Mouse (Mus musculus): ENCODE results near the gene Gh. TPM values are rescaled to one million over a fixed set of nuclear protein-coding genes. Genes with fewer than 3 reads are reported as not detected.

The Gh gene
- total RNA-seq, 2 experiments from 2014 or later = not detected

DNA sequence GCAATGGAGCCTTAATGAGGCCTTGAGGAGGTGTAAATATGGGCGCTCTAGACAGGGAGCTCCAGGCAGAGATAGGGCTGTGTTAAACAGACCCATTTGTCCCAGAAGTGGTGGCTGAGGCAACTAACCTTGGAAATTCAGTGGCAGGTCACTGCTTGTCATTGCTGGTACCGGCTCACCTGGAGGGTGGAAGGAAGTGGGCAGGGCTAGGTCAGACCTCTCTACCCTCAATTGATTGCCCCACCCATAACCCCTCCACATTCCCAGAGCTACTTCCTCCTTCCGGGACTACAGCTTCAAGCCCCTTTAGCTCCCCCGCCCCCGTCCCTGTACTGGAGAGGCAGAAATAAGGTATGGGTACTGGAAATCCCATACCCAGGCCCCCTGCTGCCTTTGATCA lies 11.9 kb upstream of the Gh start:
- ATAC-seq (replicated peaks; ENCODE audit: poor library complexity, severe bottlenecking) = peak; percentile 71

DNA sequence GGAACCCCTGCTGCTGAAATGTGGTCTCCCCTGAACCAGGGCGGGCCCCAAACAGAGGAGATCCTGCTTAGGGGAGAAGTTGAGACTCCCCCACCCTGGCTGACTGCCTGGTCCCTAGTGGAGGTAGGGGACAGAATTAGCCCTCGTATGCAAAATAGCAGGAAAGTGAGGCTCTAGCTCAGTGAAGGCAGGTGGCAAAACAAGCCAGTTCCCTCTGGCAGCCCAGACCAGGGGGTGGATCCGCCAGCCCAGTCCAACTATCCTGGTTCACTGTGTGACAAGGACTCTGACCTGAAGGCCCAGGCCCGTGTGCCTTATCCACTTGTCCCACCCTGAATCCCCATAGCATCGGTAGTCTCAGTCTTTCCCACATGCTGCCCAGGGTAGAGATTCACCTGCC lies 8.5 kb upstream of the Gh start:
- ATAC-seq (replicated peaks; ENCODE audit: poor library complexity, severe bottlenecking) = no peak

DNA sequence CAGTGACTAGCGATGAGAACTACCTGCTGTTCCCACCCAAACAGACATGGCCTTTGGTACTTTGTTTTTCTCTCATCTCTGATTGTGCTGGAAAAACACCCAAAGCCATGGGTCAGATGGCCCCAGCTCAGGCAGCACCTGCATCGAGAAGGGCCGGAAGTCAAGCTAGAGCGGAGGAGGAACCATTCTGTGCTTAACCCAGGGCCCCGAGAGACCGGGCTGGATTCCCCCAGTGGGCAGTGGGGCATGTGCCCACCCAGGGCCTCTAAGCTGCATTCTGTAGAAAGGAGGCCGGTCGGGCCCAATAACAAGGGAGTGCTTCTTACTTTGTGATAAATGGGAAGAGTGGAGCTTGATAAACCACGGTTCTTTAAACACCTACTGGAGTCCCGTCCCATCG lies 6.5 kb upstream of the Gh start:
- ATAC-seq (replicated peaks; ENCODE audit: poor library complexity, severe bottlenecking) = no peak

DNA sequence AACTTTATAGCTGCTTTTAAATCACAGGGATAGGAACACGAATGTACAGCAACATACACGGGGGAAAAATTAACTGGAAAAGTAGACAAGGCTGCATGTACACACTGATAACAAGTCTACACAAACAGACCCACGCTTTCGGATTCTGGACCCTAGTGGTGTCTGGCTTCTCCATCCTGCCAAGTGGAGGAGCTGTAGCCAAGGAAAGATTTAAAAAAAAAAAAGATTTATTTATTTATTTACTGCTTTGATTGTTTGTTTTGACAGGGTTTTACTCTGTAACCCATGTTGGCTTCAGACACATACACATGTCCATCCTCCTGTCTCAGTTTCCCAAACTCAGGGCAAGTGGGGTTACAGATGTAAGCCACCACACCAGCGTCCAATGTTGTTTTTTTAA lies 5.8 kb upstream of the Gh start:
- no peak for ATAC-seq (replicated peaks; ENCODE audit: poor library complexity, severe bottlenecking)

DNA sequence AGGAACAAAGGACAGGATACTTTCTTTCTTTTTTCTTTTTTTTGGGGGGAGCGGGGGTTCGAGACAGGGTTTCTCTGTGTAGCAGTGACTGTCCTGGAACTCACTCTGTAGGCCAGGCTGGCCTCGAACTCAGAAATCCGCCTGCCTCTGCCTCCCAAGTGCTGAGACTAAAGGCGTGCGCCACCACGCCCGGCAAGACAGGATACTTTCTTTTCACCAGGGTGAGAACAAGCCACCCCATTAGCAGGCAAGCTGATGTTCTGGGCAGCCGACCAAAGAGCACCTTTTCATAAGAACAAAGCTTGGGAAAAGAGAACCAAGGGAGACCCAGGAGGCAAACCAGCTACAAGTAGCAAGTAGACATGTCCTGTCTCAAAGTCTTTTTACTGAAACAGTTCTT lies 5.1 kb upstream of the Gh start:
- no peak for ATAC-seq (replicated peaks; ENCODE audit: poor library complexity, severe bottlenecking)

DNA sequence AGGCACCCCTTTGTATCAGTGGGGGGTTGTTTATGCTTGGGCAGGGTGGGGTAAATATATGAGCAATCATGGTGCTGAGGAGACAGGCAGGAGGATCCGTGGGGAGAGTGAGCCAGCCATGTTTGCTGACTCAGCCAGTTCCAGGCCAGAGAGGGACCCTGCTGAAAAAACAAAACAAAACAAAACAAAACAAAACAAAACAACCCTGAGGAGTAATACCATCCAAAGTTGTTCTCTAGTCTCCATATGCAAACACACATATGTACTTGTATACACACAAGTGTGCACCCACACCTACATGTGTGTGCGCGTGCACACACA lies 4.4 kb upstream of the Gh start:
- no peak for ATAC-seq (replicated peaks; ENCODE audit: poor library complexity, severe bottlenecking)

DNA sequence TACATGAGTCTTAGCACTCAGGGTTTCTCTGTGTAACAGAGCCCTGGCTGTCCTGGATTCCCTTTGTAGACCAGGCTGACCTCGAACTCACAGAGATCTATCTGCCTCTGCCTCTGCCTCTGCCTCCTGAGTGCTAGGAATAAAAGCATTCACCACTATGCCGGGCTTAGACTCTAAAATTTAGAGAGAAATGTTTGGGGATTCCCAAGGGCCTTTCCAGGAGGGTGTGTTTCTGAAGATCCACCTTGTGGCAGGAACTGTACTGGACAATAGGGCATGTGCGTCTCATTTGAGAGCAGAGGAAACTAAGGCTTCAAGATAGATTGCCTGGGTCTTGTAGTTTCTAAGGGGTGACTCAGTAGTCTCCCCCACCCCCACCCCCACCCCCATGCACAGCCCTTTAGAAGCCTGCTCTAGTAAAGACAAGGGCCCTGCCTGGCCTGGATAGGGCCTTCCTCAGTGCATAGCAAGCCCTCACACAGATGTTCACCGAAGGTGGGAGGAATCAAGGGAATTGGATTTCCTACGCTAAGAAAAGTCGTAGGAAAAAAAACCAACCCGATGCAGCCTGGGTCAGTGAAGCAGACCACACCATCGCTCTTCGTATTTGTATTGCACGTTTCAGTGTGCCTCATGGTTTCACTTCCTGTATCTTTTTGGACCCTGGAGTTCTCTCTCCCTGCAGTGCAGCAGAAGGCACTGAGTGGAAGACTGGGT lies 3.8 kb upstream of the Gh start:
- ATAC-seq (replicated peaks; ENCODE audit: poor library complexity, severe bottlenecking) = peak; percentile 93

DNA sequence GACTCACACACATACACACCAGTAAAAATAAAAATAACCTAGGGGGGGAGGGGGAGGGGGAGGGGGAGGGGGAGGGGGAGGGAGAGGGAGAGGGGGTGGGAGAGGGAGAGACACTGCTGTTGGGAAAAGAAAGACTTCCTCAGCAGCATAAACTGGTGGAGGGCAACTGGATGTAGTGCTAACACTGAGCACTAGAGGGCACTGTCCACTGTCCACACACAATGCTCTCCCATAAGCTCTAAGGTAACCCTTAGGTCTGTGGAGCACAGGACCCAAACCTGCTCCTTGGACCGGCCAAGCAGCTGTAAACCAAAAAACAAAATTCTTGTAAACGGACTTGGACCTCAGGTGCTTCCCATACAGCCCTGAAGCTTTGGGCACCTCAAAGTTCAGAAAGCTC lies 969 bp upstream of the Gh start:
- peak; percentile 85 for ATAC-seq (replicated peaks; ENCODE audit: poor library complexity, severe bottlenecking)

DNA sequence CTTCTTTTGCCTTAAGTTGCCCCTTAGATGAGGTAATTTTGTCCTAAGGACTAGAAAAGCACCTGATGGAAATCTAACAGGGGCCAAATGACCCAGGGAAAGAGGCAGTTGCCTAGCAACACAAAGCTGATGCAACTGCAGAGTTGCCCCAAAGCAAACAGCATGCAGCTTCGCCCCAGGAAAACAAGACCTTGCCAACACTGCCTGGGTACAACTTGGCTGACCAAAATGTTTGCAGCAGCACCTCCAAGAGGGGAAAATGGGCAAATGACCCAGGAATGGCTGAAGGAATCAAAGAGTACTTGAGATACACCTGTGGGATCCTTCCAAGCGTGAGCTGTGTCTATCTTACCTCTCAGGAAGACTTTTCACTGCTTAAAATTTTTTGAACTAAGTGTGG lies 9.8 kb downstream of the Gh start:
- ATAC-seq (replicated peaks; ENCODE audit: poor library complexity, severe bottlenecking) = no peak

DNA sequence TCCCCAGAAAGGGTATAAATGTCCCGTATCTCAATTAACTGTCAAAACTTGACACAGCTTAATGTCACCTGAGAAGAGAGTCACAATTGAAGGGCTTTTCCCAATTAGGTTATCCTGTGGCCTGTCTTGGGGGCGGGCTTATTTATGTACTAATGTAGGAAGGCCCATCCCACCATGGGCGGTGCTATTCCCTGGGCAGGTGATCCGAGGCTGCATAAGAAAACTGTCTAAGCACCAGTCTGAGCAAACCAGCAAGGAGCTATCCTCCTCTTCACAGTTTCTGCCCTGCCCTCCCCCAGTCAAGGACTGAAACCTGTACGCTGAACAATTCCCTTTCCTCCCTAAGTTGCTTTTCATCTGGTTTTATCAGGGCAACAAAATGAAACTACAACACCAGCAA lies 11.3 kb downstream of the Gh start:
- ATAC-seq (replicated peaks; ENCODE audit: poor library complexity, severe bottlenecking) = no peak

DNA sequence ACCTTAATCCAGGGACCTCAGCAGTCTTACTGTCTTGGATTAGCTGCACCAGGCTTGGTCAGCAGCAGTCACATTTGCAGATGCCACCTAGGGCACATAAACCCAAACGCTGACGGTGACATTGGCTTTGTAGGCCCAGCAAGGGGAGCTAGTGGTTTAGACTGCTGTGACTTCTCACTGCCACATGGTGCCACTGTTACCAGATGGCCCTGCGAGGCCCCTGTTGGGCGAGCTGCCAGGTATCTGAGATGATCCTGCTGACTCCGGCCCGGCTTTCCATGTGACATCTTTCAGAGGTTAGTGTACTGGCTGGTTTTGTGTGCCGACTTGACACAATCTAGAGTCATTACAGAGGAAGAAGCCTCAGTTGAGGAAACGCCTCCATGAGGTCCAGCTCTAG lies 12.3 kb downstream of the Gh start:
- no peak; the same call in 1 of the 2 replicates for ATAC-seq (replicated peaks; ENCODE audit: poor library complexity, severe bottlenecking)

DNA sequence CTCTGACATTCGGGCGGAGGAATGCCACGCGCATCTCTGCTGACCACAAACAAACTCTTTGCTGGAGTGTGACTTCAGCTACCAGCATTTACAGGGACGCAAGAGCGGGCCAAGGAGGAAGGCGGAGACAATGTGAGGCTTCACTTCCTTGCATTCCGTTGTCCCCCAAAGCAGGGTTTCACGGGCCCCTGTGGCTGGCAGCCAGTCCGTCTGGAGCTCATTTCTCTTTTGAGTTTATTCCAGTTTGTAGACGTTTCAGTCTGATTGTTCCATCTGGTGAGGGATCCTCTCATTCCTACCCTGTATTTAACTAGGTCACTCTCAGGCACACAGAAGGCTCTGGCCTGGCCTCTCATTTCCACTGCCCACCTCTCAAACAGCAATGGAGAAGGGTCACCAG lies 14.7 kb downstream of the Gh start:
- ATAC-seq (replicated peaks; ENCODE audit: poor library complexity, severe bottlenecking) = no peak

DNA sequence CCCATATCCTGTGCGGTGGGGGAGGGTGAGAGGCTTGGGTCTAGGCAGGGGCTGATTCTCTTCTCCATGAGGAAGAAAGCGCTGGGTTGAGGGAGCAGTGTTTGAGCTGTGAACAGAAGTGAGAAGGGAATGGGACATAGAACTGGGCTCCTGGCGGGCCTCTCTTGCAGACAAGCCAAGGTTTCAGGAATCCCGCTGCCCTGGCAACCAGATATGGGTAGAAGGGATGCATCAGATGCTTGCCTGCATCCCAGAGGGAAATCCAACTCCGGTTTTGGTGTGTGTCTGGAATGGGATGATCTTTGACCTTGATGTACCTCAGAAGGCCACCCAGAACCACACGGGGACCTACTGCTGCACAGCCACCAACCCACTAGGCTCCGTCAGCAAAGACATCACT lies 15.5 kb downstream of the Gh start:
- ATAC-seq (replicated peaks; ENCODE audit: poor library complexity, severe bottlenecking) = no peak

DNA sequence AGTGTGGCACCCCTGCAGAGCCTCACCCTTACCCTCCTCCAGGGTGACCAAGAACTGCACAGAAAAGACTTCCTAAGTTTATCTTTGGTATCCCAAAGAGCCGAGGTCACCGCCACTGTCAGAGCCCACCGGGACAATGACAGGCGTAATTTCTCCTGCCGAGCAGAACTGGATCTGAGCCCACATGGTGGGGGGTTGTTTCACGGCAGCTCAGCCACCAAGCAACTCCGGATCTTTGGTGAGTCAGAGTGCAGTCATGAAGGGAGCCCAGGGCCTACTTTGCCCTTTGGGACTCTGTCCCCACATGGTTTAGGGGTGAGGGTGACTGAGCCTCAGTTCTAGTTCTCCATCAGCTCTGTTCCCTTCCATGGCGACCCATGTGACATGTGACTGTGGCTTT lies 17.5 kb downstream of the Gh start:
- ATAC-seq (replicated peaks; ENCODE audit: poor library complexity, severe bottlenecking) = no peak

DNA sequence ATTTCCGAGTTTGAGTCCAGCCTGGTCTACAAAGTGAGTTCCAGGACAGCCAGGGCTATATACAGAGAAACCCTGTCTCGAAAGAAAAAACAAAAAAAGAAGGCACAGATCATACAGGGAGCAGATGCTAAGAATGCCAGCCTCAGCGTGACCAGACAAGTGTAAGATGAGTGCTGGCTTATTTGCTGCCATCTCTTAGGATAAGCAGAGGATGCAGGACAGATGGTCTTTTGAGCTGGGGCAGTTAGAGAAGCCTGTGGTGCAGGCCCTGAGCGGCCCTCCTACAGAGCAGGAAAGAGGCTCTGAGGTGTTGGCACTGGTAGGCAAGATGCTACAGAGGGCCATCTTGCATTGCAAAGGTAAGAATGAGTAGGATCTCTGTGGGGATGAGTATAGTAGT lies 18.3 kb downstream of the Gh start:
- no peak for ATAC-seq (replicated peaks; ENCODE audit: poor library complexity, severe bottlenecking)

DNA sequence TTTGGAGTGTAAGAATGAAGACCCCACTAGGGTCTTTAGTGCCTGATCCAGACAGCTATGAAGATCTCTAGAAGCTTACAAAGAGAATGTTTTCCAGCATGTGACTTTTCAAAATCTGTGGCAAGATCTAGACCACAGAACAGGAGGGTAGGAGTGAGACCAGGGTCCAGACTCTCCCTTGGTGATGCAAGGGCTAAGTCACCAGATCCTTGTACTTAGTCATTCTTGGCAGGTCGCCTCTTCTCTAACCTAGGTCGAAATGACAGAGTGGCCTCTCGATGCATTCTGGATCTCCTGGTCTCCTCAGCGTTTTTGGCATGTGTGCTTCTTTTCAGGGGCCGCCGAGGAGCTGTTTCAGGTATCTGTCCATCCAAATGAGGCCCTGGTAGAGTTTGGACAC lies 19.2 kb downstream of the Gh start:
- peak; percentile 62 for ATAC-seq (replicated peaks; ENCODE audit: poor library complexity, severe bottlenecking)

DNA sequence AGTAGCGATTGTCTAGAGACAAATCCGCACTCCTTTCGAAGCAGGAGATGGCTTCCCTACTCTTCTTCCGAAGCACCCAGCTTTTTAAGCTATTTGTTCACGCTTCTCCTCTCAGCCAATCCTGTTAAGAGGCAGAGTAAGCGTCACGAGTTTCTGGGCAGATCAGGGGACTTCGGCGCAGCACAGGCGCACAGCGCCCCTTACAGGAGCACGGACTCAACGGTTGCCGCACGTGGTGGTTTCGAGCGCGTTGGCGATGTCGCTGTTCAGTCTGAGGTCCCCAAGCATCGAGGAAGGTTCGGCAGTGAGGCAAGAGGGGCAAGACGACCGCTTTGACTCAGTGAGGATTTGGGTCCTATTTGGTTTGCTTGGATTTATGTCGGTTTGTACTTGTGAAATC lies 25.2 kb downstream of the Gh start, which contains the start of gene Tcam1:
Tcam1 (plus strand) TSS at position 219 of the 400 bp plus-strand sequence.
- ATAC-seq (replicated peaks; ENCODE audit: poor library complexity, severe bottlenecking) = peak; percentile 70

DNA sequence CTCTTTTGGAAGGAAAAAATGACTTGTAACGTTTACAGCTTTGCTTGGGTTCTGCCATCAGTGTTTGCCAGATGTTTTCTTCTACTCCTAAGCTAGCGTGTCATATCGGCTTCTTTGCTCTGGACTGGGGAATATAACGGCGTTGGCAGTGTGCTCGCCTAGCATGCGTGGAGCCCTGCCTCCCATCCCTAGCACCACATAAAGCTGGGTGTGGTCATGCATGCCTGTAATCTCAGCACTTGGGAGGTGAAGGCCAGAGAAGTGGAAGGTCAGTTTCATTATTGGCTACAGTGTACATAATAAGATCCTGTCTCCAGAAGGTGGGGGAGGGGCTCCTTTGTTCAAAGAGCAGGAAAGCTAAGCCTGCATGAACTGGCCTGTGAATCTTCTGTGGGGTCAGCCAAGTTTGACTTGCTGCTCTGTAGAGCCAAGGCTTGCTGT lies 26.7 kb downstream of the Gh start:
- no peak for ATAC-seq (replicated peaks; ENCODE audit: poor library complexity, severe bottlenecking)

DNA sequence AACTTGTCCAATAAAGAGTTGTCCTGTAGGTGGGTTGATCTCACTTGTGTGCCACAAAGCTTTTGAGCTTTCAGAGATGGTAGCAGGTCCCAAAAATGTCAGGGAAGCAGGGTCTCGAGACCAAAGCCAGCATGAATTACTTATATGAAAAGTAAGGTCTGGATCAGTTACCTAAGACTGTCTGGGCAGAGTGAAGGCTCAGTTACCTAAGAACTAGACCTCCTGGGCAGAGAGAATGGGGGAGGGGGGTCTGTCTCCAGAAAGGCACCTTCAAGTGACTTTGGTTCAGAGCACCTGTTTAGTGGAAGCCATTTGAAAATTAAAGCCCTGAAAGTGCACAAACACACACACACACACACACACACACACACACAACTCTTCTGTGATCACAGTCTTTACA lies 27.3 kb downstream of the Gh start:
- no peak for ATAC-seq (replicated peaks; ENCODE audit: poor library complexity, severe bottlenecking)

DNA sequence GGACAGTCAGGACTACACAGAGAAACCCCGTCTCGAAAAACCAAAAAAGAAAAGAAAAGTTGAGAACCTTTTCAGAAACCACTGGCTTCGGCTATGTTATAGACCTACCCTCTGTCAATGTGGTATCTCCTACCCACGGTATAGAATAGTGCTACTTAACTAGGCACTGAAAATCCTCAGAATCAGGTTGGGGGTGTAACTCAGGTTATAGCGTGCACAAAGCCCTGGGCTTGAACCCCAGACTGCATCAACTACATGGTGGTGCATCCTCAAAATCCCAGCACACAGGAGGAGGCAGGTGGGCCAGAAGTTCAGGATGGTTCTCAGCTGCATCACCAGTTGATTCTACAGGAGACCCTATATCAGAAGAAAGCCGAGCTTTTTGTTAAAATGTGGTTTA lies 27.9 kb downstream of the Gh start:
- ATAC-seq (replicated peaks; ENCODE audit: poor library complexity, severe bottlenecking) = no peak

DNA sequence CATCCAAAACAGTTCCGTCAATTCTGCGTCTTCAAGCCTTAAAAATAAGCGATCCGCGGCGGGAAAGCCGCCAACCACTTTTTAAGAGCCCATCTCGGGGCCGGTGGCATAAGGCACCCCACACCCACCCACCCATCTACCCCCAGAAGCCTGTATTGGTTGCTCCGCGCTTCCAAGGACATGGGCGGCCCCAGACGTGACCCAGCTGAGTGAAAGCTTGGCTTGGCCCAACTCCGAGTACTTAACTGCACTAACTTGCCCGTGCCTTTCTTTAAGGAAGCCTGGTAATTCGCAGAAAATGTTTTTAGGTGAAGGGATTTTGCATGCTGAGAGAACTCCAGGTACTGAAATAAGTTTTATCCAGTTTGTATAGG lies 28.4 kb downstream of the Gh start:
- ATAC-seq (replicated peaks; ENCODE audit: poor library complexity, severe bottlenecking) = no peak

DNA sequence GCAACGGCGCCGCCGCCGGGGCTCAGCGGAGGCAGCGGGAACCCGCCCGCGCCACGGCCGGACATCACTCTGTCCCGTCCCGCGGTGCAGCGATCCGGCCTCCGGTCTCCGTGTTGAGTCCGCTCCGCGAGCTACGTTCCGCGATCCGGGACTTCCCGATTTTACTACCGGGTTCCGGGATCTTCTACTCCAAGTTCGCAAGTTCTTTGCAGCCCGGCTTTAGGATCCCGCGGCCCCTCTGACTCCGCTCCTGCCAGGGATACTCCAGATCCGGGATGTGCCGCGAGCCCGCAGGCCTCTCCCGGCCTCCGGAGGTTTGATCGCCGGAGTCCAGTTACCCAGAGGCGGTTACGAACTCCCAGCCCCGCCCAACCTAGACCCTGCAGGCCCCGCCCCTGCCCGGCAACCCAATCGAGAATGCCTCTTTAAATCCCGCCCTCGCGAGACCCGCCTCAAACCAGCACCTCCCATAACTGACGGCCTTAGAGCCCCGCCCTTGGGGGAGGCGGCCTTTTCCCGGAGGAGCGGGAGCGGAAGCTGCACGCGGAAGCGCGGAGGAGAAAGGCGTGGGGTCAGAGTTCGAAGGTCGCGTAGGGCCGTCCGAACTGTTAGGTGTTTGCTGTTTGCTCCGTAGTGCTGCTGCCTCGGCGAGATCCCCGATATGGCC lies 28.9 kb downstream of the Gh start, which contains the start of gene Smarcd2:
Smarcd2 (minus strand) TSS at position 329 of the 667 bp plus-strand sequence.
- ATAC-seq (replicated peaks; ENCODE audit: poor library complexity, severe bottlenecking) = peak; percentile 81
